ENCODE assay signal across 26 mouse cellular contexts in genomic region chr1:43422969-43423748, GRCm38 (mm10). TPM values are rescaled to one million over a fixed set of nuclear protein-coding genes. Genes with fewer than 3 reads are reported as not detected.
A peak's percentile ranks its signal among the peaks of the same experiment; 100 is the strongest.
DNase-seq lines count a peak whose midpoint lies in the region; ATAC-seq and TF ChIP-seq lines count a peak whose summit lies in the region.
"Had no signal": no experiment of that assay in that cellular context is flagged by ENCODE, and none has a peak within 500 bp of the region (broad histone marks: within the 10 kb centered on the region; RNA-seq: fewer than 3 reads in every experiment).

No protein-coding gene starts in this region.

- 60% methylated on average over 4 of the region's 4 CpGs for WGBS in kidney, embryonic 15.5 days
- WGBS in kidney, adult 2 months, result 60% methylated on average over 4 of the region's 4 CpGs
- WGBS in intestine, embryonic 15.5 days, result 53% methylated on average over 4 of the region's 4 CpGs
- WGBS in intestine, embryonic 16.5 days, result 57% methylated on average over 4 of the region's 4 CpGs
- WGBS in small intestine, adult 2 months, result 34% methylated on average over 4 of the region's 4 CpGs

- no peaks in the 10 kb centered on the region for H3K27me3 ChIP-seq in kidney, embryonic 15.5 days
- no peaks in the 10 kb centered on the region for H3K27me3 ChIP-seq in kidney, adult 2 months (replicated peaks; ENCODE audit: control insufficient read depth, insufficient read depth, low read length)
- H3K27me3 ChIP-seq in intestine, embryonic 15.5 days (replicated peaks), result no peaks in the 10 kb centered on the region
- no peaks in the 10 kb centered on the region for H3K27me3 ChIP-seq in intestine, embryonic 16.5 days (replicated peaks; ENCODE audit: control insufficient read depth, insufficient read depth, low read length)
- no peaks in the 10 kb centered on the region for H3K27me3 ChIP-seq in small intestine, adult 2 months (ENCODE audit: control insufficient read depth, insufficient read depth, low read length)
- H3K27me3 ChIP-seq: liver, embryonic 12.5 days; midbrain, embryonic 13.5 days; neural tube, embryonic 15.5 days had no signal

- H3K27ac ChIP-seq in kidney, embryonic 15.5 days, result peak overlapping the region; percentile 52; the same call in 1 of the 2 replicates
- no peak overlapping the region for H3K27ac ChIP-seq in kidney, adult 2 months (ENCODE audit: insufficient read depth, low read depth, low read length)
- peak overlapping the region; percentile 4; the same call in 1 of the 2 replicates for H3K27ac ChIP-seq in intestine, embryonic 15.5 days
- peak overlapping the region; percentile 57 for H3K27ac ChIP-seq in intestine, embryonic 16.5 days (ENCODE audit: low read length)
- peak overlapping the region; percentile 73; the same call in 1 of the 2 replicates for H3K27ac ChIP-seq in small intestine, adult 2 months (ENCODE audit: insufficient read depth, low read depth, low read length)
- H3K27ac ChIP-seq: heart, embryonic 10.5 days; hindbrain, embryonic 14.5 days; liver, embryonic 12.5 days; macrophage; midbrain, embryonic 13.5 days; neural tube, embryonic 15.5 days had no signal

- DNase-seq in kidney, adult 2 months, result no peak
- no peak for DNase-seq in Muller cell, postnatal 12 days (ENCODE audit: inconsistent ontology term)
- DNase-seq: adrenal gland, adult 8-10 months; B cell, adult 2 months; cerebellum, adult 2 months; cerebellum, postnatal 14 days; forebrain, postnatal 0 days; kidney, postnatal 10 days; layer of hippocampus, adult 9-11 months; liver, postnatal 0 days; lung, postnatal 10 days; right cerebral cortex, postnatal 4 days; thymus, postnatal 14 days had no signal

- no peak for TF ChIP-seq POLR2A in kidney, adult 2 months (IDR thresholded peaks at IDR 0.05; ENCODE audit: low read depth, low read length)
- TF ChIP-seq POLR2A in small intestine, adult 2 months (IDR thresholded peaks at IDR 0.05; ENCODE audit: low read depth, low read length), result no peak

- H3K4me2 ChIP-seq in kidney, embryonic 15.5 days, result no peak overlapping the region
- no peak overlapping the region for H3K4me2 ChIP-seq in intestine, embryonic 15.5 days (replicated peaks)
- H3K4me2 ChIP-seq in intestine, embryonic 16.5 days (ENCODE audit: low read depth, low read length), result no peak overlapping the region
- H3K4me2 ChIP-seq: hindbrain, embryonic 14.5 days; liver, embryonic 12.5 days; midbrain, embryonic 13.5 days; neural tube, embryonic 15.5 days had no signal

- H3K4me1 ChIP-seq in kidney, embryonic 15.5 days, result peaks cover 11% of the 10 kb centered on the region
- H3K4me1 ChIP-seq in kidney, adult 2 months (ENCODE audit: control insufficient read depth, insufficient read depth, low read length), result no peaks in the 10 kb centered on the region
- H3K4me1 ChIP-seq in intestine, embryonic 15.5 days (replicated peaks), result 0 out of 2 replicates have a peak, but pooled peaks cover 3% of the 10 kb centered on the region
- peaks cover 3% of the 10 kb centered on the region; the same call in 1 of the 2 replicates for H3K4me1 ChIP-seq in intestine, embryonic 16.5 days (ENCODE audit: control insufficient read depth, insufficient read depth, low read length)
- H3K4me1 ChIP-seq in small intestine, adult 2 months (ENCODE audit: control insufficient read depth, insufficient read depth, insufficient read length, low read length), result 0 out of 2 replicates have a peak, but pooled peaks cover 3% of the 10 kb centered on the region
- H3K4me1 ChIP-seq: liver, embryonic 12.5 days; midbrain, embryonic 13.5 days had no signal

- ATAC-seq in kidney, embryonic 15.5 days (replicated peaks; ENCODE audit: low FRiP score), result no peak
- peak; percentile 93 for ATAC-seq in intestine, embryonic 15.5 days
- ATAC-seq in intestine, embryonic 16.5 days, result peak; percentile 95
- no peak for ATAC-seq in monocyte, adult 5-6 weeks (replicated peaks; ENCODE audit: insufficient number of reproducible peaks, low FRiP score, low TSS enrichment, poor library complexity, severe bottlenecking)
- ATAC-seq: activated CD4-positive, CD25-positive, alpha-beta regulatory T cell, adult 4 months; forebrain, postnatal 0 days; liver, embryonic 12.5 days; liver, postnatal 0 days; midbrain, embryonic 13.5 days had no signal

- H3K36me3 ChIP-seq in kidney, embryonic 15.5 days, result no peaks in the 10 kb centered on the region
- H3K36me3 ChIP-seq in kidney, adult 2 months (ENCODE audit: control insufficient read depth, insufficient read depth, low read length), result no peaks in the 10 kb centered on the region
- H3K36me3 ChIP-seq in intestine, embryonic 15.5 days, result no peaks in the 10 kb centered on the region
- H3K36me3 ChIP-seq in intestine, embryonic 16.5 days (ENCODE audit: control insufficient read depth, insufficient read depth, low read length), result no peaks in the 10 kb centered on the region
- no peaks in the 10 kb centered on the region for H3K36me3 ChIP-seq in small intestine, adult 2 months (ENCODE audit: control insufficient read depth, insufficient read depth, low read length)
- H3K36me3 ChIP-seq: heart, embryonic 10.5 days; liver, embryonic 12.5 days; midbrain, embryonic 13.5 days; neural tube, embryonic 15.5 days had no signal

- H3K9me3 ChIP-seq in kidney, embryonic 15.5 days (replicated peaks), result no peaks in the 10 kb centered on the region
- H3K9me3 ChIP-seq in intestine, embryonic 15.5 days, result no peaks in the 10 kb centered on the region
- no peaks in the 10 kb centered on the region for H3K9me3 ChIP-seq in intestine, embryonic 16.5 days (ENCODE audit: control insufficient read depth, low read length)
- H3K9me3 ChIP-seq: heart, embryonic 10.5 days; midbrain, embryonic 13.5 days; neural tube, embryonic 15.5 days had no signal

- no peak overlapping the region for H3K4me3 ChIP-seq in kidney, embryonic 15.5 days (replicated peaks)
- no peak overlapping the region for H3K4me3 ChIP-seq in kidney, adult 2 months (ENCODE audit: insufficient read depth, low read depth, low read length)
- H3K4me3 ChIP-seq in intestine, embryonic 15.5 days (replicated peaks), result no peak overlapping the region
- H3K4me3 ChIP-seq in intestine, embryonic 16.5 days (ENCODE audit: low read length), result no peak overlapping the region
- no peak overlapping the region for H3K4me3 ChIP-seq in small intestine, adult 2 months (ENCODE audit: low read depth, low read length)
- H3K4me3 ChIP-seq: erythroblast, embryonic 14.5 days; heart, embryonic 10.5 days; liver, embryonic 12.5 days; midbrain, embryonic 13.5 days; neural tube, embryonic 15.5 days had no signal

- H3K9ac ChIP-seq in kidney, embryonic 15.5 days, result no peak overlapping the region
- no peak overlapping the region for H3K9ac ChIP-seq in intestine, embryonic 15.5 days
- no peak overlapping the region for H3K9ac ChIP-seq in intestine, embryonic 16.5 days (ENCODE audit: low read depth, low read length)
- H3K9ac ChIP-seq: forebrain, postnatal 0 days; hindbrain, embryonic 14.5 days; liver, embryonic 12.5 days; liver, postnatal 0 days; midbrain, embryonic 13.5 days; neural tube, embryonic 15.5 days had no signal

- TF ChIP-seq CTCF in kidney, adult 2 months (conservative IDR thresholded peaks at IDR 0.05; ENCODE audit: insufficient read depth, insufficient read length, low read depth, low read length), result no peak
- TF ChIP-seq CTCF in small intestine, adult 2 months (IDR thresholded peaks at IDR 0.05; ENCODE audit: extremely low read depth, insufficient read length, insufficient replicate concordance, low read depth, low read length), result no peak

RNA-seq across cellular contexts. Expression of gene Nck2, which starts 21.2 kb away (rescaled TPM):
- 46.0 and 48.3 TPM in 2 replicates for polyA plus RNA-seq in kidney, embryonic 15.5 days (2015; fragmentation: Nextera tagmentation; extraction: Ambion mirVana)
- 19.1 and 23.7 TPM in 2 replicates for polyA plus RNA-seq in kidney, adult 2 months (2012; rRNA removed)
- polyA plus RNA-seq in intestine, embryonic 15.5 days (2015; fragmentation: Nextera tagmentation; extraction: Ambion mirVana), result 29.7 and 31.6 TPM in 2 replicates
- 21.5 and 25.2 TPM in 2 replicates for polyA plus RNA-seq in intestine, embryonic 16.5 days (2015; fragmentation: Nextera tagmentation; extraction: Ambion mirVana)
- 18.4 and 51.6 TPM in 2 replicates for polyA plus RNA-seq in small intestine, adult 2 months (2012; rRNA removed)
- 19.9 to 46.8 TPM (median 23.3 TPM) in 3 replicates for total RNA-seq in monocyte, adult 5-6 weeks (2017)

Comparison
In these comparisons a context has a peak if more than half of its experiments do, and no peak if none do; other contexts are left out.
1. ATAC-seq: peak in intestine, embryonic 15.5 days (single experiment) and intestine, embryonic 16.5 days (single experiment); none in kidney, embryonic 15.5 days (single experiment) and monocyte, adult 5-6 weeks (single experiment).